Comparison of ENCODE assay signal across 13 mouse cellular contexts in the genomic region with DNA sequence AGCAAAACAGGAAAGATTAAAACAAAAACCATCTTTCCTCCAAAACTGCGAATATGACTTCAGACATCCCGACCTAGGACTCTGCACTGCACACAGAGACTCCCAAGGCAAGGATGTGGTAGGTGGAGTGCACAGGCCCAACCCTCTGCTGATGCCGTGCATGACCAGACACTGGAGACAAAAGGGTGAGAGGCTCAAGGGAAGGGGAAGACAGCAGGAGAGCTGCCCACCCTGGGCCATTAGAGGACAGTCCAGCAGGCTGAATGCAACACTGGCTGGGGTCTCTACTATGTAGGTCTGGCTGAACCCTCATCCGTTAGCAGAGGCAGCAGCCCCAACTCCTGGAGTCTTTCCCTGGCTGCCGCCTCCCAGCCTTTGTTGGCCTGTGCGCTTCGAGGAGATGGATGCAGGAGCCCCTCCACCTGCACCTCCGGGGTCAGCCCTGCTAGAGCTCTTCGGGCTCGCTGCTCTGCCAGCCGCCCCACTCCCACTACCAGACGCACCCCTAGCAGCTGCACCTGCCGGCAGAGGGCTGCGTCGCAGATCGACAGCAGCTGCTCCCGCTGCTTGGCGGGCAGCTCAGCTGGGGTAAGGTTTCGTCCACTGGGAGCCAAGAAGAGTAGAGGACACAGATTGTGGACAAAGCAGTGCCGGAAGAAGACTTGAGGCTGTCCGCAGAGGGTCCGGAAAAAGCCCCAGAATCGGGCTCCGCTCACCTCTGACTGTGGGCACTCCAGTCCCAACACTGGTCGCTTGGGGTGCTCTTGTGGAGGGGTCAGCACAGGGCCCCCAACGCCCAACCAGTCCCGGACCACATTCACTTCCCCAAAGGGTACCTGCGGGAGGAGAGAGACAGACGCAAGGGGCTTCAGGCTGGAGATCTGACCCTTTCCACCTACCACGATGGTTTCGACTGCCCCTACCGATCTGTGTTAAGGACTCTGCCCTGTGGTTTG. TPM values are rescaled to one million over a fixed set of nuclear protein-coding genes. Genes with fewer than 3 reads are reported as not detected.
DNase-seq lines count a peak whose midpoint lies in the region; ATAC-seq and TF ChIP-seq lines count a peak whose summit lies in the region.
"Had no signal": no experiment of that assay in that cellular context is flagged by ENCODE, and none has a peak within 500 bp of the region (broad histone marks: within the 10 kb centered on the region; RNA-seq: fewer than 3 reads in every experiment).

No protein-coding gene starts in this region.

- H3K27ac ChIP-seq in liver, embryonic 16.5 days (ENCODE audit: low read length) = no peak overlapping the region
- H3K27ac ChIP-seq in liver, embryonic 12.5 days = no peak overlapping the region
- no peak overlapping the region for H3K27ac ChIP-seq in forebrain, embryonic 14.5 days (ENCODE audit: low read depth, low read length)
- H3K27ac ChIP-seq in limb, embryonic 11.5 days (replicated peaks; ENCODE audit: low read depth, low read length) = no peak overlapping the region
- H3K27ac ChIP-seq in neural tube, embryonic 14.5 days (ENCODE audit: low read depth, low read length) = 0 out of 2 replicates have a peak overlapping the region, but pooled peaks have one; percentile 12
- H3K27ac ChIP-seq in cerebellum, adult 2 months (ENCODE audit: insufficient read depth, low read length) = no peak overlapping the region
- H3K27ac ChIP-seq: left cerebral cortex, adult 2 months had no signal

- ATAC-seq in liver, embryonic 16.5 days (ENCODE audit: low read depth) = 0 out of 2 replicates have a peak, but pooled peaks have one; percentile 7
- ATAC-seq in liver, embryonic 12.5 days = no peak
- ATAC-seq in forebrain, embryonic 14.5 days = peak; percentile 78
- peak; percentile 42; the same call in 1 of the 2 replicates for ATAC-seq in limb, embryonic 11.5 days (ENCODE audit: insufficient number of reproducible peaks, low FRiP score, low TSS enrichment, low read depth)
- ATAC-seq in neural tube, embryonic 14.5 days (ENCODE audit: low read depth) = peak; percentile 54; the same call in 1 of the 2 replicates
- ATAC-seq: activated CD4-positive, CD25-positive, alpha-beta regulatory T cell, adult 4 months had no signal

- H3K36me3 ChIP-seq in liver, embryonic 16.5 days (ENCODE audit: control insufficient read depth, insufficient read depth) = no peaks in the 10 kb centered on the region
- H3K36me3 ChIP-seq in liver, embryonic 12.5 days = peaks cover 23% of the 10 kb centered on the region
- 0 out of 2 replicates have a peak, but pooled peaks cover 7% of the 10 kb centered on the region for H3K36me3 ChIP-seq in forebrain, embryonic 14.5 days (ENCODE audit: control insufficient read depth, insufficient read depth, low read length)
- no peaks in the 10 kb centered on the region; the same call in 1 of the 2 replicates for H3K36me3 ChIP-seq in limb, embryonic 11.5 days (ENCODE audit: control insufficient read depth, insufficient read depth, low read length)
- no peaks in the 10 kb centered on the region for H3K36me3 ChIP-seq in neural tube, embryonic 14.5 days (ENCODE audit: control insufficient read depth, insufficient read depth, low read length)

- H3K4me2 ChIP-seq in liver, embryonic 16.5 days (ENCODE audit: low read depth, low read length) = no peak overlapping the region
- H3K4me2 ChIP-seq in liver, embryonic 12.5 days = no peak overlapping the region
- no peak overlapping the region for H3K4me2 ChIP-seq in forebrain, embryonic 14.5 days (ENCODE audit: low read length)
- no peak overlapping the region for H3K4me2 ChIP-seq in limb, embryonic 11.5 days (ENCODE audit: low read depth, severe bottlenecking)
- peak overlapping the region; percentile 28; the same call in 1 of the 2 replicates for H3K4me2 ChIP-seq in neural tube, embryonic 14.5 days (ENCODE audit: low read depth, low read length)

- no peak overlapping the region for H3K9ac ChIP-seq in liver, embryonic 16.5 days (ENCODE audit: low read depth, low read length)
- H3K9ac ChIP-seq in liver, embryonic 12.5 days = no peak overlapping the region
- H3K9ac ChIP-seq in forebrain, embryonic 14.5 days (ENCODE audit: low read length) = 0 out of 2 replicates have a peak overlapping the region, but pooled peaks have one; percentile 2
- no peak overlapping the region for H3K9ac ChIP-seq in limb, embryonic 11.5 days (ENCODE audit: low read length)
- no peak overlapping the region; the same call in 1 of the 2 replicates for H3K9ac ChIP-seq in neural tube, embryonic 14.5 days (replicated peaks; ENCODE audit: low read depth, low read length)

- H3K4me3 ChIP-seq in liver, embryonic 16.5 days (ENCODE audit: low read depth, low read length) = no peak overlapping the region
- no peak overlapping the region for H3K4me3 ChIP-seq in liver, embryonic 12.5 days
- no peak overlapping the region for H3K4me3 ChIP-seq in forebrain, embryonic 14.5 days (ENCODE audit: low read depth, low read length)
- no peak overlapping the region for H3K4me3 ChIP-seq in limb, embryonic 11.5 days (ENCODE audit: low read depth, low read length)
- H3K4me3 ChIP-seq in neural tube, embryonic 14.5 days (ENCODE audit: low read depth, low read length) = no peak overlapping the region
- H3K4me3 ChIP-seq in cerebellum, adult 2 months (replicated peaks; ENCODE audit: insufficient read depth, low read depth, low read length) = no peak overlapping the region
- H3K4me3 ChIP-seq: left cerebral cortex, adult 2 months had no signal

- 64% methylated on average over 32 of the region's 32 CpGs for WGBS in liver, embryonic 16.5 days (ENCODE audit: insufficient replicate concordance)
- WGBS in liver, embryonic 12.5 days (ENCODE audit: insufficient replicate concordance) = 63% methylated on average over 32 of the region's 32 CpGs
- WGBS in forebrain, embryonic 14.5 days = 22% methylated on average over 32 of the region's 32 CpGs
- 24% methylated on average over 32 of the region's 32 CpGs for WGBS in limb, embryonic 11.5 days
- 19% methylated on average over 31 of the region's 32 CpGs for WGBS in neural tube, embryonic 14.5 days
- WGBS in cerebellum, adult 2 months = 41% methylated on average over 32 of the region's 32 CpGs

- no peak for TF ChIP-seq CTCF in cerebellum, adult 2 months (IDR thresholded peaks at IDR 0.05; ENCODE audit: borderline replicate concordance, insufficient read depth, low read depth, low read length)

- no peak for TF ChIP-seq POLR2A in cerebellum, adult 2 months (IDR thresholded peaks at IDR 0.05; ENCODE audit: borderline replicate concordance, insufficient read depth, low read length)

- DNase-seq in forebrain, embryonic 14.5 days (ENCODE audit: low spot score) = no peak
- DNase-seq in limb, embryonic 11.5 days (ENCODE audit: low spot score) = no peak
- no peak for DNase-seq in cerebellum, adult 2 months
- DNase-seq in layer of hippocampus, adult 18-20 months (ENCODE audit: low spot score in 2 of 2) = no peak
- DNase-seq: cerebellum, adult 8-10 months; heart, postnatal 10 days; lung, postnatal 4 days; thymus, postnatal 14 days had no signal

- H3K27me3 ChIP-seq in liver, embryonic 16.5 days (ENCODE audit: control insufficient read depth, insufficient read depth, low read depth, low read length) = no peaks in the 10 kb centered on the region
- peaks cover 18% of the 10 kb centered on the region for H3K27me3 ChIP-seq in liver, embryonic 12.5 days (replicated peaks)
- H3K27me3 ChIP-seq in forebrain, embryonic 14.5 days (replicated peaks; ENCODE audit: control insufficient read depth, insufficient read depth, low read length) = no peaks in the 10 kb centered on the region
- H3K27me3 ChIP-seq in limb, embryonic 11.5 days (ENCODE audit: control insufficient read depth, insufficient read depth, low read length) = peaks cover 12% of the 10 kb centered on the region
- no peaks in the 10 kb centered on the region for H3K27me3 ChIP-seq in neural tube, embryonic 14.5 days (ENCODE audit: control insufficient read depth, insufficient read depth, low read length)
- no peaks in the 10 kb centered on the region for H3K27me3 ChIP-seq in cerebellum, adult 2 months (ENCODE audit: control insufficient read depth, insufficient read depth, low read length)

- no peaks in the 10 kb centered on the region for H3K4me1 ChIP-seq in liver, embryonic 16.5 days (ENCODE audit: control insufficient read depth, low read depth, low read length)
- no peaks in the 10 kb centered on the region for H3K4me1 ChIP-seq in liver, embryonic 12.5 days
- no peaks in the 10 kb centered on the region for H3K4me1 ChIP-seq in forebrain, embryonic 14.5 days (ENCODE audit: control insufficient read depth, insufficient read depth, low read length)
- peaks cover 4% of the 10 kb centered on the region for H3K4me1 ChIP-seq in limb, embryonic 11.5 days (ENCODE audit: control insufficient read depth, insufficient read depth, low read length)
- H3K4me1 ChIP-seq in neural tube, embryonic 14.5 days (ENCODE audit: control insufficient read depth, insufficient read depth, low read length) = peaks cover 9% of the 10 kb centered on the region; the same call in 1 of the 2 replicates
- H3K4me1 ChIP-seq in cerebellum, adult 2 months (ENCODE audit: control insufficient read depth, insufficient read depth, low read length) = no peaks in the 10 kb centered on the region

- no peaks in the 10 kb centered on the region for H3K9me3 ChIP-seq in liver, embryonic 16.5 days (replicated peaks; ENCODE audit: control insufficient read depth, low read length)
- no peaks in the 10 kb centered on the region for H3K9me3 ChIP-seq in liver, embryonic 12.5 days (replicated peaks)
- no peaks in the 10 kb centered on the region for H3K9me3 ChIP-seq in forebrain, embryonic 14.5 days (replicated peaks; ENCODE audit: control insufficient read depth, low read length)
- no peaks in the 10 kb centered on the region; the same call in 1 of the 2 replicates for H3K9me3 ChIP-seq in limb, embryonic 11.5 days (ENCODE audit: control insufficient read depth, low read length)
- H3K9me3 ChIP-seq in neural tube, embryonic 14.5 days (ENCODE audit: control insufficient read depth, low read length) = no peaks in the 10 kb centered on the region

RNA-seq across cellular contexts. Expression of gene Smug1, which starts 11.2 kb away (rescaled TPM):
- 5.1 and 5.8 TPM in 2 replicates for polyA plus RNA-seq in liver, embryonic 16.5 days (2015; fragmentation: Nextera tagmentation; extraction: Ambion mirVana)
- 6.7 and 7.8 TPM in 2 replicates for polyA plus RNA-seq in liver, embryonic 12.5 days (2016; fragmentation: Nextera tagmentation; extraction: Ambion mirVana)
- polyA plus RNA-seq in forebrain, embryonic 14.5 days (2014; fragmentation: Nextera tagmentation; extraction: Ambion mirVana) = 25.3 and 26.5 TPM in 2 replicates
- polyA plus RNA-seq in limb, embryonic 11.5 days (2014; fragmentation: Nextera tagmentation; extraction: Ambion mirVana) = 14.4 and 14.7 TPM in 2 replicates
- 19.2 and 28.0 TPM in 2 replicates for polyA plus RNA-seq in neural tube, embryonic 14.5 days (2014; fragmentation: Nextera tagmentation; extraction: Ambion mirVana)
- polyA plus RNA-seq in cerebellum, adult 2 months (2012; rRNA removed) = 17.8 and 20.1 TPM in 2 replicates
- total RNA-seq in layer of hippocampus, adult 18-20 months (2021) = 10 to 100 TPM; 18.3 to 19.9 TPM
